Mouse (Mus musculus): ENCODE measurements around the gene Proca1.
A peak's percentile ranks its signal among the peaks of the same experiment; 100 is the strongest.

Proca1 gene

GRCm38 (mm10) chr11:78166161-78166560, 27.0 kb upstream of the Proca1 start:
- no peak for DNase-seq (ENCODE audit: low read depth, low spot score)

GRCm38 (mm10) chr11:78166640-78167039, 26.6 kb upstream of the Proca1 start:
- no peak for DNase-seq (ENCODE audit: low read depth, low spot score)

GRCm38 (mm10) chr11:78167257-78167959, 25.8 kb upstream of the Proca1 start:
- DNase-seq (ENCODE audit: low read depth, low spot score) = no peak

GRCm38 (mm10) chr11:78168541-78169468, 24.4 kb upstream of the Proca1 start:
- no peak for DNase-seq (ENCODE audit: low read depth, low spot score)

- no peak for DNase-seq (ENCODE audit: low read depth, low spot score)
Observed at GRCm38 (mm10) chr11:78170306-78170705, 22.9 kb upstream of the Proca1 start.

DNA sequence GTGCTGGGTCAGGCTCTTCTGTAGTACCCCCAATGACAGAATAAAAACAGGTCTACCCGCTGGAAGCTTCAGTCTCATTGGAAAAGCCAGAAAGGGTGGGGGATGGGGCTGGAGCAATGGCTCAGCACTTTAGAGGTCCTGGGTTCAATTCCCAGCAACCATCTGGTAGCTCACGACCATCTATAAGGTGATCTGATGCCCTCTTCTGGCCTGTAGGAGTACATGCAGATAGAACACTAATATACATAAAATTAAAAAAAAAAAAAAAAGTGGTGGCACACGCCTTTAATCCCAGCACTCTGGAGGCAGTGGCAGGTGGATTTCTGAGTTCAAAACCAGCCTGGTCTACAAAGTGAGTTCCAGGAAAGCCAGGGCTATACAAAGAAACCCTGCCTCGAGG, 21.9 kb upstream of the Proca1 start:
- DNase-seq (ENCODE audit: low read depth, low spot score) = no peak

DNA sequence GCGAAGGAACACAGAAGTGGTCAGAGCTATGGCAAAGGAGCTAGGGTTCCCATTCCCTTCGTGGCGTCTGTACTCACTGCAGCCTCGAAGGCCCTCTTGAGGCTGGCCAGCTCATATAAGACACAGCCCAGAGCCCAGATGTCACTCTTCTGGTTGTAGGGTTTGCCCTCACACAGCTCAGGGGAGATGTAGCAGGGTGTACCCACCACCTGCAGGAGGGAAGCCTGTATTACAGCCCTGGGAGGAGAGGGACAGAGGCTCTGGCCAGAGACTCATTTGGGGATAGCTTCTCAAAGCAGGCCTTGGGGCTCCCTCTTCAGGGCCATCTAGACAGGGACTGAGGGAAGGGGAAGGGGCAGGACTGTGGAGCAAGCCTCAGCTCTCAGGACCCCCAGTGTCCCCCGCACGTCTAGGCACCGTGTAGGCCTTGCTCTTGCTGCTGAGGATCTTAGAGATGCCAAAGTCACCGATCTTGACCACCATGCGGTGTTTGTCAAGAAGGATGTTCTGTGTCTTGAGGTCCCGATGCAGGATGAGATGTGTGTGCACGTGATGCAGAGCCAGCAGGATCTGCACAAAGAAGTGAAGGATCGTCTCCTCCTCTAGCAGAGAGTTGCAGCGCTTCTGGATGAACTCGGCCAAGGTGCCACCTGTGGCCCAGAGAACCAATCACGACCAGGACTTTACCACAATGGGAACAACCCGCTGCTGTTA, 21.0 kb upstream of the Proca1 start:
- no peak for DNase-seq (ENCODE audit: low read depth, low spot score)

GRCm38 (mm10) chr11:78172748-78173383, 20.3 kb upstream of the Proca1 start:
- DNase-seq (ENCODE audit: low read depth, low spot score) = no peak

DNA sequence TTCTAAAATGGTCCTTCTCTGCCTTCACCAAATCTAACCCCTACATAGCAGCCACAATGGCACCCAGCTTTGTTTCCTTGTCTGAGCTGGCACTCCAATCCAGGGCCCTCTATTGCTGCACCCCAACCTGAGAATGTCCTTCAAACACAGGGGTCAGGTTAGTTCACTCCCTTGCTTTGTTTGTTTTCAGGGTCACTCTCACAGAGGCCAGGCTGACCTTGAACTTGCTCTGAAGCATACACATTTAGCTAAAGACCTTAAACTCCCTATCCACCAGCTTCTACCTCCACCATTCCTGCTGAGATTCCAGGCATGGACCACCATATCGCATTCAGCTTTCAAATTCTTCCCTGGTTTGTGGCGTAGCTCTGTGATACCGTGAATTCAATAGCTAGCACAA, 18.7 kb upstream of the Proca1 start:
- no peak for DNase-seq (ENCODE audit: low read depth, low spot score)

- DNase-seq (ENCODE audit: low read depth, low spot score) = no peak
Observed at GRCm38 (mm10) chr11:78175771-78176401, 17.3 kb upstream of the Proca1 start.

DNA sequence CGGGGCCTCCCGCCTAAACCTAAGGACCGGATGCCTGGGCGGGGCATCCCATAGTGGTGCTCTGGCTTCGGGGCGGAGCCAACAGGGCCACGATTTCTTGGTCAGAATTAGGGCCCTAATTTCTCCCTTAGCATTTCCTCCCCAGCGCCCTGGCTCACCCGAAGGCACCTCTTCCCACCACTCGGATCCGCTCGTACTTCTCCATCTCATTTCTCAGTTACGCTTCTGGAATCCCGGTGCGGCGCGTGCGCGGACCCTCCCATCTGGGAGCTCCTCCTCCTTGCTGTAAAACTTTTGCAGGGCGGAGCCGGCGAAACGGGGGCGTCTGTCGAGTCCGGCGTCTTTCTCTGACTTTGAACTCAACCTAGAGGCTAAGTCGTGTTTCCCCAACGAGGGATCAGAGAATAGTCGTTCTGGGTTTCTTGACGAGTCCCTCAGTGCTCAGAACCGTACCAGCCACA, 16.8 kb upstream of the Proca1 start, which contains the start of the genes Nek8 and Tlcd1:
Gene Nek8 (minus strand): TSS at position 274 of the 461 bp plus-strand sequence.
Gene Tlcd1 (plus strand): TSS at position 310 of the 461 bp plus-strand sequence.
- DNase-seq (ENCODE audit: low read depth, low spot score) = peak; percentile 90

- no peak for DNase-seq (ENCODE audit: low read depth, low spot score)
Observed at GRCm38 (mm10) chr11:78176905-78177331, 16.3 kb upstream of the Proca1 start.

GRCm38 (mm10) chr11:78177437-78177836, 15.8 kb upstream of the Proca1 start:
- DNase-seq (ENCODE audit: low read depth, low spot score) = no peak

DNA sequence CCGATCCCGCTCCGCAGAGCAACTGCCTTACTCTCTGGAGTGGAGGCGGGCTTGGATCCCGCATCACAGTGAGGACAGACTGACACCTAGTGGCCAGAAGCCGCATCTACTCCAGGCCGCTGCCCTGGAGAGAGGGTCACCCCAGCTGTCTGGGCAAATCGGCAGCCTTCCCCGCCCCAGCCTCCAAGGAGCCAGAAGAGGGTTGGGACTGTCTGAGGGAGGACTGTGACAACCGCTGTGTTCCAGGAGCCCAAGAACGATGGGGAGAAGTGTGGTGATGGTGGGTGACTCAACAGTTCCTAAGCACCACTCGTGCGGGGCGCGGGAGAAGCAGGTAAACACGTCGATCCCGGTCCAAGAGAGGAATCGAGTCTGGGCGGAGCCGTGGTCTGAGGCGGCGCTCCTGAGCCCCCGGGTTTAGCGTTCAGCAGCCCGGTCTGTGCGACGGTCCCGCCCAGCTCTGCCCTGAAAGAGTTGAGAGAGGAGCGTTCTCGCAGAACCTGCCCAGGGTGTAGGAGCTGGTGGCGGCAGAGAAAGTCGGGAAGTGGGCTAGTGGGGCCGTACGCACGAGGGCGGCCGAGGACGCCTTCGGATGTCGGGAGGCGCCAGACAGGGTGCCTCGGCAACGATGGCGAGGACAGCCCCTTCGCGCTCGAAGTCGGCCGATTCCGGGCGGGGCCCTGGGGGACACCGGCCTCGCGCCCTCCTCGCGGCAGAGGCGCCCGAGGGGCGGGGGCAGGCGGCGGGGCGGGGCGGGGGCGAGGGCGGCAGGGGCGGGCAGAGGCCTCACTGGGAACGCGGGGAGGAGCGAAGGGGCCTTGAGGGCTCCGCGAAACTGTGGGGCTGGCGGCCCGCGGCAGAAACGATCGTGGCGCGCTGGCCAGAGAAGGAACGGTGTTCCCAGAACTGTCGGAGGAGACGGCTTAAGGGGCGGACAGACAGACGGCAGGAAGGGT, 15.0 kb upstream of the Proca1 start:
- peak; percentile 96 for DNase-seq (ENCODE audit: low read depth, low spot score)

- DNase-seq (ENCODE audit: low read depth, low spot score) = peak; percentile 87
Observed at GRCm38 (mm10) chr11:78178859-78179437, 14.2 kb upstream of the Proca1 start.

- no peak for DNase-seq (ENCODE audit: low read depth, low spot score)
Observed at GRCm38 (mm10) chr11:78179438-78179999, 13.7 kb upstream of the Proca1 start.

GRCm38 (mm10) chr11:78180081-78180761, 13.0 kb upstream of the Proca1 start:
- no peak for DNase-seq (ENCODE audit: low read depth, low spot score)

GRCm38 (mm10) chr11:78181830-78182357, 11.3 kb upstream of the Proca1 start:
- no peak for DNase-seq (ENCODE audit: low read depth, low spot score)

Measured in WW6 (cell line).